Mouse (Mus musculus) intestine, embryonic 14.5 days (tissue): Measurements from ENCODE around the gene Aass. TPM values are rescaled to one million over a fixed set of nuclear protein-coding genes. Genes with fewer than 3 reads are reported as not detected.
A peak's percentile ranks its signal among the peaks of the same experiment; 100 is the strongest.
"Not testable (repeated sequence)": the region's sequence is repeated elsewhere in the genome, so short reads cannot be mapped to it uniquely, and the experiment has no call there.

Source experiments
- ATAC-seq: fragments of 200-750 bp; cut with Nextera tagmentation; replicated peaks from 2 replicates; pipeline ENCODE4 v1.8.0; 2017; ENCODE audit warnings: low read depth, moderate number of reproducible peaks, moderate TSS enrichment, moderate library complexity; ENCODE audit not compliant: low FRiP score, low TSS enrichment
- DNase-seq: peaks from one replicate; pipeline ENCODE4 v3.0.0-alpha.2; 2018; ENCODE audit warnings: low spot score
- H3K27ac ChIP-seq: fragments of 300-500 bp; sonication (generic); 2 replicates; pipeline ENCODE4 v1.5.1; 2014; ENCODE audit warnings: low read depth, mild to moderate bottlenecking, control low read depth
- H3K27me3 ChIP-seq: fragments of 300-500 bp; sonication (generic); replicated peaks from 2 replicates; pipeline ENCODE4 v1.6.1; 2014; ENCODE audit warnings: low read length, control low read depth; ENCODE audit not compliant: control insufficient read depth, insufficient read depth
- H3K36me3 ChIP-seq: fragments of 300-500 bp; sonication (generic); 2 replicates; pipeline ENCODE4 v1.6.1; 2014; ENCODE audit warnings: low read length, control low read depth; ENCODE audit not compliant: control insufficient read depth, insufficient read depth
- H3K4me1 ChIP-seq: fragments of 300-500 bp; sonication (generic); replicated peaks from 2 replicates; pipeline ENCODE4 v1.6.1; 2014; ENCODE audit warnings: low read length, control low read depth, mixed read lengths; ENCODE audit not compliant: control insufficient read depth, insufficient read depth
- H3K4me2 ChIP-seq: fragments of 300-500 bp; sonication (generic); 2 replicates; pipeline ENCODE4 v1.6.1; 2014; ENCODE audit warnings: low read length
- H3K4me3 ChIP-seq: fragments of 300-500 bp; sonication (generic); 2 replicates; pipeline ENCODE4 v1.5.1; 2014; ENCODE audit warnings: low read depth, low read length, control low read depth, mixed read lengths
- H3K9ac ChIP-seq: fragments of 300-500 bp; sonication (generic); 2 replicates; pipeline ENCODE4 v1.6.1; 2014; ENCODE audit warnings: mild to moderate bottlenecking, low read length
- H3K9me3 ChIP-seq: fragments of 300-500 bp; sonication (generic); 2 replicates; pipeline ENCODE4 v1.6.1; 2016; ENCODE audit warnings: low read length, control low read depth; ENCODE audit not compliant: control insufficient read depth
- WGBS: fragments of 180-500 bp; shearing (Covaris S2); extraction: QIAGEN DNeasy Blood & Tissue Kit; methylation state at CpG from one replicate; pipeline ENCODE4 v1.1.7; 2014; 5-methylcytosine and 5-hydroxymethylcytosine counted together
- polyA plus RNA-seq: library from polyadenylated mRNA; unstranded; fragments of >200 nt; fragmentation: Nextera tagmentation; extraction: Ambion mirVana; gene quantifications from 2 replicates; pipeline ENCODE4 v1.2.1, GENCODE M21; 2014

The Aass gene
- 0.31 and 0.73 TPM in 2 replicates for polyA plus RNA-seq

- H3K4me1 ChIP-seq: 0 out of 2 replicates have a peak, but pooled peaks cover 3% of the 10 kb centered on the region
- no peaks in the 10 kb centered on the region for H3K36me3 ChIP-seq
- peak; percentile 70 for DNase-seq
- ATAC-seq: peak; percentile 86
- peak within 1 kb of the TSS; percentile 71 for H3K4me2 ChIP-seq
- H3K27ac ChIP-seq: no peak within 1 kb of the TSS
- WGBS: 1% methylated on average over 20 of the region's 20 CpGs
- H3K9me3 ChIP-seq: no peaks in the 10 kb centered on the region
- H3K9ac ChIP-seq: 0 out of 2 replicates have a peak within 1 kb of the TSS, but pooled peaks have one; percentile 17
- H3K4me3 ChIP-seq: peak within 1 kb of the TSS; percentile 38
- H3K27me3 ChIP-seq: no peaks in the 10 kb centered on the region
These were observed at the start of gene Aass for GRCm38 (mm10) chr6:23132573-23133181. Gene Aass (minus strand): TSS chr6:23132986.

GRCm38 (mm10) chr6:23180096-23180495, 47.3 kb upstream of the Aass start:
- H3K9ac ChIP-seq: no peak overlapping the region
- ATAC-seq (no peak), DNase-seq (peak; percentile 77)
- H3K4me2 ChIP-seq: no peak overlapping the region
- H3K9me3 ChIP-seq: no peaks in the 10 kb centered on the region
- H3K27me3 ChIP-seq: no peaks in the 10 kb centered on the region
- H3K4me1 ChIP-seq: no peaks in the 10 kb centered on the region
- no peaks in the 10 kb centered on the region for H3K36me3 ChIP-seq
- no peak overlapping the region for H3K27ac ChIP-seq
- no peak overlapping the region; the same call in 1 of the 2 replicates for H3K4me3 ChIP-seq
- 20% methylated on average over 8 of the region's 8 CpGs for WGBS

GRCm38 (mm10) chr6:23163824-23164223, 31.0 kb upstream of the Aass start:
- not testable (repeated sequence) for H3K27me3 ChIP-seq
- WGBS: 71% methylated on average over 1 of the region's 2 CpGs

GRCm38 (mm10) chr6:23156357-23156756, 23.6 kb upstream of the Aass start:
- H3K4me3 ChIP-seq, H3K36me3 ChIP-seq, DNase-seq, H3K4me1 ChIP-seq, H3K27ac ChIP-seq, H3K9ac ChIP-seq, H3K4me2 ChIP-seq, ATAC-seq, H3K27me3 ChIP-seq, H3K9me3 ChIP-seq: not testable (repeated sequence)
- 74% methylated on average over 2 of the region's 3 CpGs for WGBS

More at GRCm38 (mm10) chr6:23163824-23164223, 31.0 kb upstream of the Aass start:
- not testable (repeated sequence) for H3K9me3 ChIP-seq, DNase-seq, ATAC-seq, H3K4me3 ChIP-seq, H3K27ac ChIP-seq, H3K4me1 ChIP-seq, H3K4me2 ChIP-seq, H3K9ac ChIP-seq, H3K36me3 ChIP-seq

- WGBS: 85% methylated on average over 2 of the region's 2 CpGs
- H3K4me3 ChIP-seq: no peak overlapping the region
These were observed 20.3 kb upstream of the Aass start for GRCm38 (mm10) chr6:23153112-23153511.

GRCm38 (mm10) chr6:23147221-23147620, 14.4 kb upstream of the Aass start:
- H3K4me1 ChIP-seq: no peaks in the 10 kb centered on the region
- no peaks in the 10 kb centered on the region for H3K27me3 ChIP-seq
- H3K4me3 ChIP-seq: no peak overlapping the region
- no peak overlapping the region for H3K9ac ChIP-seq
- no peaks in the 10 kb centered on the region for H3K36me3 ChIP-seq
- DNase-seq (no peak), ATAC-seq (no peak)
- H3K9me3 ChIP-seq: no peaks in the 10 kb centered on the region
- no peak overlapping the region for H3K4me2 ChIP-seq
- no peak overlapping the region for H3K27ac ChIP-seq
- WGBS: 65% methylated on average over 2 of the region's 2 CpGs

More at GRCm38 (mm10) chr6:23153112-23153511, 20.3 kb upstream of the Aass start:
- H3K4me1 ChIP-seq: no peaks in the 10 kb centered on the region
- H3K27me3 ChIP-seq: no peaks in the 10 kb centered on the region
- DNase-seq: no peak
- H3K4me2 ChIP-seq: no peak overlapping the region
- no peaks in the 10 kb centered on the region for H3K9me3 ChIP-seq
- no peak for ATAC-seq
- H3K36me3 ChIP-seq: no peaks in the 10 kb centered on the region
- H3K27ac ChIP-seq: no peak overlapping the region
- H3K9ac ChIP-seq: no peak overlapping the region

- H3K4me3 ChIP-seq: no peak overlapping the region
- no peak overlapping the region for H3K9ac ChIP-seq
- no peaks in the 10 kb centered on the region for H3K9me3 ChIP-seq
- no peak for DNase-seq
- no peak overlapping the region for H3K4me2 ChIP-seq
- no peaks in the 10 kb centered on the region for H3K36me3 ChIP-seq
- no peaks in the 10 kb centered on the region for H3K27me3 ChIP-seq
- H3K27ac ChIP-seq: no peak overlapping the region
- ATAC-seq: no peak
- no peaks in the 10 kb centered on the region for H3K4me1 ChIP-seq
These were observed 11.2 kb upstream of the Aass start for GRCm38 (mm10) chr6:23143980-23144379.

GRCm38 (mm10) chr6:23131015-23131414, 1.8 kb downstream of the Aass start:
- DNase-seq: no peak
- H3K4me3 ChIP-seq: no peak overlapping the region
- ATAC-seq: no peak
- no peaks in the 10 kb centered on the region for H3K9me3 ChIP-seq
- no peaks in the 10 kb centered on the region for H3K27me3 ChIP-seq
- 51% methylated on average over 4 of the region's 4 CpGs for WGBS
- H3K36me3 ChIP-seq: no peaks in the 10 kb centered on the region
- H3K9ac ChIP-seq: no peak overlapping the region
- no peak overlapping the region for H3K4me2 ChIP-seq
- H3K27ac ChIP-seq: no peak overlapping the region
- 0 out of 2 replicates have a peak, but pooled peaks cover 3% of the 10 kb centered on the region for H3K4me1 ChIP-seq

- no peaks in the 10 kb centered on the region for H3K36me3 ChIP-seq
- 0 out of 2 replicates have a peak, but pooled peaks cover 3% of the 10 kb centered on the region for H3K4me1 ChIP-seq
- 85% methylated on average over 4 of the region's 4 CpGs for WGBS
- DNase-seq (no peak), ATAC-seq (no peak)
- H3K4me2 ChIP-seq: no peak overlapping the region
- H3K9me3 ChIP-seq: no peaks in the 10 kb centered on the region
- no peak overlapping the region for H3K27ac ChIP-seq
- H3K4me3 ChIP-seq: no peak overlapping the region
- no peaks in the 10 kb centered on the region for H3K27me3 ChIP-seq
- H3K9ac ChIP-seq: no peak overlapping the region
These were observed 3.6 kb downstream of the Aass start for GRCm38 (mm10) chr6:23129201-23129600.
